Mouse (Mus musculus) neural tube, embryonic 10.5 days (tissue): ENCODE results near the gene Ccz1.

Experiments used
- DNase-seq: peaks from one replicate; pipeline ENCODE4 v3.0.0-alpha.2; 2017; ENCODE audit warnings: low spot score; ENCODE audit errors: extremely low spot score

Gene Ccz1

GRCm38 (mm10) chr5:143994632-143995365, 19.9 kb downstream of the Ccz1 start:
- DNase-seq = no peak

- DNase-seq = no peak
Observed at GRCm38 (mm10) chr5:143993849-143994248, 20.8 kb downstream of the Ccz1 start.

GRCm38 (mm10) chr5:143993260-143993659, 21.4 kb downstream of the Ccz1 start:
- DNase-seq = no peak

GRCm38 (mm10) chr5:143992661-143993060, 22.0 kb downstream of the Ccz1 start:
- DNase-seq = no peak

- DNase-seq = no peak
Observed at GRCm38 (mm10) chr5:143990086-143990485, 24.6 kb downstream of the Ccz1 start.

GRCm38 (mm10) chr5:143989046-143989445, 25.6 kb downstream of the Ccz1 start:
- DNase-seq = no peak

GRCm38 (mm10) chr5:143987596-143987995, 27.1 kb downstream of the Ccz1 start:
- no peak for DNase-seq

- DNase-seq = no peak
Observed at GRCm38 (mm10) chr5:143985381-143985780, 29.3 kb downstream of the Ccz1 start.

GRCm38 (mm10) chr5:143982361-143982760, 32.3 kb downstream of the Ccz1 start:
- DNase-seq = no peak

- DNase-seq = no peak
Observed at GRCm38 (mm10) chr5:143980858-143981257, 33.8 kb downstream of the Ccz1 start.

- no peak for DNase-seq
Observed at GRCm38 (mm10) chr5:143976726-143977431, 37.8 kb downstream of the Ccz1 start.

- no peak for DNase-seq
Observed at GRCm38 (mm10) chr5:143976232-143976631, 38.4 kb downstream of the Ccz1 start.

GRCm38 (mm10) chr5:143975631-143975933, 39.1 kb downstream of the Ccz1 start:
- DNase-seq = no peak

GRCm38 (mm10) chr5:143974931-143975630, 39.6 kb downstream of the Ccz1 start:
- peak; percentile 82 for DNase-seq

- no peak for DNase-seq
Observed at GRCm38 (mm10) chr5:143972628-143973027, 42.0 kb downstream of the Ccz1 start.

- no peak for DNase-seq
Observed at GRCm38 (mm10) chr5:143966671-143967070, 48.0 kb downstream of the Ccz1 start.

GRCm38 (mm10) chr5:143965586-143966345, 48.9 kb downstream of the Ccz1 start:
- DNase-seq = no peak

- no peak for DNase-seq
Observed at GRCm38 (mm10) chr5:143961176-143961575, 53.5 kb downstream of the Ccz1 start.

- no peak for DNase-seq
Observed at GRCm38 (mm10) chr5:143959551-143959950, 55.1 kb downstream of the Ccz1 start.

- DNase-seq = no peak
Observed at GRCm38 (mm10) chr5:143957101-143957500, 57.6 kb downstream of the Ccz1 start.

- DNase-seq = no peak
Observed at GRCm38 (mm10) chr5:143950016-143950415, 64.7 kb downstream of the Ccz1 start.

- DNase-seq = no peak
Observed at GRCm38 (mm10) chr5:143948361-143948760, 66.3 kb downstream of the Ccz1 start.
